In genomic region chr7:98388881-98389501, GRCm38 (mm10) we compare ENCODE assay signal across 10 mouse cellular contexts. TPM values are rescaled to one million over a fixed set of nuclear protein-coding genes. Genes with fewer than 3 reads are reported as not detected.
DNase-seq lines count a peak whose midpoint lies in the region; ATAC-seq and TF ChIP-seq lines count a peak whose summit lies in the region.
"Had no signal": no experiment of that assay in that cellular context is flagged by ENCODE, and none has a peak within 500 bp of the region (broad histone marks: within the 10 kb centered on the region; RNA-seq: fewer than 3 reads in every experiment).

No protein-coding gene starts in this region.

- no peaks in the 10 kb centered on the region for H3K27me3 ChIP-seq in lung, embryonic 15.5 days
- H3K27me3 ChIP-seq: midbrain, embryonic 12.5 days had no signal

- no peak overlapping the region for H3K27ac ChIP-seq in lung, embryonic 15.5 days
- H3K27ac ChIP-seq in embryonic fibroblast, embryonic 13.5 days (ENCODE audit: insufficient read depth, low read length): peak overlapping the region; percentile 4; the same call in 1 of the 2 replicates
- H3K27ac ChIP-seq: midbrain, embryonic 12.5 days had no signal

- no peaks in the 10 kb centered on the region for H3K9me3 ChIP-seq in lung, embryonic 15.5 days
- H3K9me3 ChIP-seq: midbrain, embryonic 12.5 days had no signal

- peaks cover 19% of the 10 kb centered on the region for H3K4me1 ChIP-seq in lung, embryonic 15.5 days
- peaks cover 3% of the 10 kb centered on the region; the same call in 1 of the 2 replicates for H3K4me1 ChIP-seq in lung, adult 2 months (ENCODE audit: control insufficient read depth, insufficient read depth, low read length)
- peaks cover 25% of the 10 kb centered on the region for H3K4me1 ChIP-seq in embryonic fibroblast, embryonic 13.5 days (ENCODE audit: control insufficient read depth, insufficient read depth, low read length)

- peak; percentile 24; the same call in 1 of the 2 replicates for ATAC-seq in lung, embryonic 15.5 days (ENCODE audit: borderline replicate concordance, extremely low read depth, low FRiP score, low TSS enrichment)

- H3K4me3 ChIP-seq in lung, embryonic 15.5 days: no peak overlapping the region
- no peak overlapping the region for H3K4me3 ChIP-seq in lung, adult 2 months (replicated peaks; ENCODE audit: extremely low read depth, low read depth, low read length)
- H3K4me3 ChIP-seq in embryonic fibroblast, embryonic 13.5 days (ENCODE audit: insufficient read depth, low read length): no peak overlapping the region
- H3K4me3 ChIP-seq: midbrain, embryonic 12.5 days had no signal

- no peak for TF ChIP-seq POLR2A in lung, adult 2 months (IDR thresholded peaks at IDR 0.05; ENCODE audit: borderline replicate concordance, extremely low read depth, low read depth, low read length)
- TF ChIP-seq POLR2A in embryonic fibroblast, embryonic 13.5 days (IDR thresholded peaks at IDR 0.05; ENCODE audit: low read depth, low read length): no peak

- H3K9ac ChIP-seq in lung, embryonic 15.5 days: no peak overlapping the region
- H3K9ac ChIP-seq: midbrain, embryonic 12.5 days had no signal

- no peak for DNase-seq in lung, adult 2 months
- peak; percentile 40 for DNase-seq in gastrocnemius, postnatal 10 days
- peak; percentile 40 for DNase-seq in layer of hippocampus, adult 9-11 months
- no peak for DNase-seq in retina, postnatal 1 day
- no peak for DNase-seq in frontal cortex, postnatal 14 days (ENCODE audit: low spot score in 2 of 2)
- DNase-seq: kidney, adult 18-20 months had no signal

- TF ChIP-seq CTCF in lung, adult 2 months (IDR thresholded peaks at IDR 0.05; ENCODE audit: insufficient read depth, low read length): no peak
- TF ChIP-seq CTCF in embryonic fibroblast, embryonic 13.5 days (IDR thresholded peaks at IDR 0.05; ENCODE audit: borderline replicate concordance, insufficient read depth, low read length): no peak

- 58% methylated on average over 12 of the region's 12 CpGs for WGBS in lung, embryonic 15.5 days
- WGBS in lung, adult 2 months: 49% methylated on average over 12 of the region's 12 CpGs

- H3K36me3 ChIP-seq in lung, embryonic 15.5 days: no peaks in the 10 kb centered on the region
- H3K36me3 ChIP-seq: midbrain, embryonic 12.5 days had no signal

- no peak overlapping the region for H3K4me2 ChIP-seq in lung, embryonic 15.5 days
- H3K4me2 ChIP-seq: midbrain, embryonic 12.5 days had no signal

RNA-seq across cellular contexts. Expression of gene Tsku, which starts 27.9 kb away (rescaled TPM):
- 9.0 and 9.1 TPM in 2 replicates for polyA plus RNA-seq in lung, embryonic 15.5 days (2015; fragmentation: Nextera tagmentation; extraction: Ambion mirVana)
- polyA plus RNA-seq in lung, adult 2 months (2012; rRNA removed): 22.0 and 29.3 TPM in 2 replicates
- 63.1 and 77.5 TPM in 2 replicates for polyA plus RNA-seq in embryonic fibroblast, embryonic 13.5 days (2011; ENCODE audit: insufficient read length, low read depth, missing spikeins)
- total RNA-seq in gastrocnemius, postnatal 10 days (2021): 1 to 10 TPM; 4.6 to 8.9 TPM

RNA-seq across cellular contexts. Expression of gene Gucy2d, which starts 51.2 kb away (rescaled TPM):
- polyA plus RNA-seq in lung, embryonic 15.5 days (2015; fragmentation: Nextera tagmentation; extraction: Ambion mirVana): not detected in 2 replicates
- 0.04 TPM in 1 of 2 replicates, not detected in the other for polyA plus RNA-seq in lung, adult 2 months (2012; rRNA removed)
- not detected in 2 replicates for polyA plus RNA-seq in embryonic fibroblast, embryonic 13.5 days (2011; ENCODE audit: insufficient read length, low read depth, missing spikeins)
- total RNA-seq in gastrocnemius, postnatal 10 days (2021): not detected
- total RNA-seq: left cerebral cortex, postnatal 25 days had no signal
- polyA plus RNA-seq: midbrain, embryonic 12.5 days had no signal

Comparison
In these comparisons a context has a peak if more than half of its experiments do, and no peak if none do; other contexts are left out.
1. DNase-seq: peak in gastrocnemius, postnatal 10 days (single experiment) and layer of hippocampus, adult 9-11 months (single experiment); none in lung, adult 2 months (single experiment), retina, postnatal 1 day (single experiment) and frontal cortex, postnatal 14 days (0 of 2).